Mouse (Mus musculus): Measurements from ENCODE around the gene Frmd4a. TPM values are rescaled to one million over a fixed set of nuclear protein-coding genes. Genes with fewer than 3 reads are reported as not detected.
A peak's percentile ranks its signal among the peaks of the same experiment; 100 is the strongest.

Frmd4a gene
- polyA plus RNA-seq, 1 experiment from 2014 or later, result 56.0 TPM

- no peaks in the 10 kb centered on the region for H3K27me3 ChIP-seq (ENCODE audit: control insufficient read depth, insufficient read depth, low read depth, low read length)
These were observed 152.2 kb downstream of the Frmd4a start for GRCm38 (mm10) chr2:4169726-4170125.

GRCm38 (mm10) chr2:4170189-4170588, 152.7 kb downstream of the Frmd4a start:
- no peaks in the 10 kb centered on the region for H3K9me3 ChIP-seq (replicated peaks; ENCODE audit: control insufficient read depth, low read length, poor library complexity, severe bottlenecking)
- H3K27me3 ChIP-seq (ENCODE audit: control insufficient read depth, insufficient read depth, low read depth, low read length), result no peaks in the 10 kb centered on the region
- peak overlapping the region; percentile 87 for H3K27ac ChIP-seq (ENCODE audit: low read length)
- H3K4me2 ChIP-seq (ENCODE audit: low read length), result peak overlapping the region; percentile 38
- no peaks in the 10 kb centered on the region for H3K36me3 ChIP-seq (ENCODE audit: control insufficient read depth, insufficient read depth, low read length)
- 0 out of 2 replicates have a peak overlapping the region, but pooled peaks have one; percentile 31 for H3K9ac ChIP-seq (ENCODE audit: low read depth, low read length)
- WGBS, result 55% methylated on average over 4 of the region's 4 CpGs
- ATAC-seq, result peak; percentile 66
- H3K4me1 ChIP-seq (ENCODE audit: control insufficient read depth, insufficient read depth, low read length), result peaks cover 20% of the 10 kb centered on the region
- no peak overlapping the region for H3K4me3 ChIP-seq (ENCODE audit: low read depth, low read length)

More at GRCm38 (mm10) chr2:4169726-4170125, 152.2 kb downstream of the Frmd4a start:
- 0 out of 2 replicates have a peak overlapping the region, but pooled peaks have one; percentile 31 for H3K9ac ChIP-seq (ENCODE audit: low read depth, low read length)
- no peaks in the 10 kb centered on the region for H3K36me3 ChIP-seq (ENCODE audit: control insufficient read depth, insufficient read depth, low read length)
- H3K4me3 ChIP-seq (ENCODE audit: low read depth, low read length), result 0 out of 2 replicates have a peak overlapping the region, but pooled peaks have one; percentile 1
- peak overlapping the region; percentile 38 for H3K4me2 ChIP-seq (ENCODE audit: low read length)
- 21% methylated on average over 10 of the region's 10 CpGs for WGBS
- no peaks in the 10 kb centered on the region for H3K9me3 ChIP-seq (replicated peaks; ENCODE audit: control insufficient read depth, low read length, poor library complexity, severe bottlenecking)
- H3K4me1 ChIP-seq (ENCODE audit: control insufficient read depth, insufficient read depth, low read length), result peaks cover 20% of the 10 kb centered on the region
- H3K27ac ChIP-seq (ENCODE audit: low read length), result peak overlapping the region; percentile 87
- ATAC-seq, result peak; percentile 90

- H3K4me3 ChIP-seq (ENCODE audit: low read depth, low read length), result no peak overlapping the region
- no peaks in the 10 kb centered on the region for H3K9me3 ChIP-seq (replicated peaks; ENCODE audit: control insufficient read depth, low read length, poor library complexity, severe bottlenecking)
- ATAC-seq, result no peak
- WGBS, result 81% methylated on average over 8 of the region's 8 CpGs
- H3K27me3 ChIP-seq (ENCODE audit: control insufficient read depth, insufficient read depth, low read depth, low read length), result no peaks in the 10 kb centered on the region
- H3K4me1 ChIP-seq (ENCODE audit: control insufficient read depth, insufficient read depth, low read length), result peaks cover 4% of the 10 kb centered on the region; the same call in 1 of the 2 replicates
- no peak overlapping the region for H3K27ac ChIP-seq (ENCODE audit: low read length)
- no peak overlapping the region for H3K9ac ChIP-seq (ENCODE audit: low read depth, low read length)
- no peak overlapping the region for H3K4me2 ChIP-seq (ENCODE audit: low read length)
- H3K36me3 ChIP-seq (ENCODE audit: control insufficient read depth, insufficient read depth, low read length), result no peaks in the 10 kb centered on the region
These were observed 167.5 kb downstream of the Frmd4a start for GRCm38 (mm10) chr2:4184991-4185390.

GRCm38 (mm10) chr2:4187521-4187920, 170.0 kb downstream of the Frmd4a start:
- no peak overlapping the region for H3K9ac ChIP-seq (ENCODE audit: low read depth, low read length)
- WGBS, result 67% methylated on average over 4 of the region's 4 CpGs
- H3K4me1 ChIP-seq (ENCODE audit: control insufficient read depth, insufficient read depth, low read length), result peaks cover 4% of the 10 kb centered on the region; the same call in 1 of the 2 replicates
- no peak overlapping the region for H3K27ac ChIP-seq (ENCODE audit: low read length)
- H3K27me3 ChIP-seq (ENCODE audit: control insufficient read depth, insufficient read depth, low read depth, low read length), result no peaks in the 10 kb centered on the region
- no peaks in the 10 kb centered on the region for H3K9me3 ChIP-seq (replicated peaks; ENCODE audit: control insufficient read depth, low read length, poor library complexity, severe bottlenecking)
- no peak for ATAC-seq
- no peaks in the 10 kb centered on the region for H3K36me3 ChIP-seq (ENCODE audit: control insufficient read depth, insufficient read depth, low read length)
- no peak overlapping the region for H3K4me2 ChIP-seq (ENCODE audit: low read length)
- H3K4me3 ChIP-seq (ENCODE audit: low read depth, low read length), result no peak overlapping the region

- Histone ChIP-seq H3K9me3 (replicated peaks; ENCODE audit: control insufficient read depth, low read length, poor library complexity, severe bottlenecking) (no peaks in the 10 kb centered on the region), H3K4me3 (ENCODE audit: low read depth, low read length) (no peak overlapping the region), H3K27ac (ENCODE audit: low read length) (no peak overlapping the region), H3K9ac (ENCODE audit: low read depth, low read length) (no peak overlapping the region), H3K27me3 (ENCODE audit: control insufficient read depth, insufficient read depth, low read depth, low read length) (no peaks in the 10 kb centered on the region), H3K36me3 (ENCODE audit: control insufficient read depth, insufficient read depth, low read length) (no peaks in the 10 kb centered on the region), H3K4me1 (ENCODE audit: control insufficient read depth, insufficient read depth, low read length) (peaks cover 5% of the 10 kb centered on the region; the same call in 1 of the 2 replicates), H3K4me2 (ENCODE audit: low read length) (no peak overlapping the region)
- ATAC-seq, result peak; percentile 39
- WGBS, result 26% methylated on average over 3 of the region's 3 CpGs
These were observed 170.8 kb downstream of the Frmd4a start for GRCm38 (mm10) chr2:4188303-4188702.

- no peak for ATAC-seq
- peaks cover 16% of the 10 kb centered on the region for H3K4me1 ChIP-seq (ENCODE audit: control insufficient read depth, insufficient read depth, low read length)
- 80% methylated on average over 3 of the region's 3 CpGs for WGBS
- no peaks in the 10 kb centered on the region for H3K27me3 ChIP-seq (ENCODE audit: control insufficient read depth, insufficient read depth, low read depth, low read length)
- no peaks in the 10 kb centered on the region for H3K9me3 ChIP-seq (replicated peaks; ENCODE audit: control insufficient read depth, low read length, poor library complexity, severe bottlenecking)
- H3K27ac ChIP-seq (ENCODE audit: low read length), result no peak overlapping the region
- H3K4me3 ChIP-seq (ENCODE audit: low read depth, low read length), result no peak overlapping the region
- H3K36me3 ChIP-seq (ENCODE audit: control insufficient read depth, insufficient read depth, low read length), result no peaks in the 10 kb centered on the region
- no peak overlapping the region for H3K9ac ChIP-seq (ENCODE audit: low read depth, low read length)
- H3K4me2 ChIP-seq (ENCODE audit: low read length), result no peak overlapping the region
These were observed 172.8 kb downstream of the Frmd4a start for GRCm38 (mm10) chr2:4190345-4190744.

- H3K4me1 ChIP-seq (ENCODE audit: control insufficient read depth, insufficient read depth, low read length), result peaks cover 16% of the 10 kb centered on the region
- no peak overlapping the region for H3K4me3 ChIP-seq (ENCODE audit: low read depth, low read length)
- WGBS, result 44% methylated on average over 5 of the region's 5 CpGs
- H3K4me2 ChIP-seq (ENCODE audit: low read length), result no peak overlapping the region
- no peaks in the 10 kb centered on the region for H3K36me3 ChIP-seq (ENCODE audit: control insufficient read depth, insufficient read depth, low read length)
- H3K9me3 ChIP-seq (replicated peaks; ENCODE audit: control insufficient read depth, low read length, poor library complexity, severe bottlenecking), result no peaks in the 10 kb centered on the region
- ATAC-seq, result no peak
- H3K27me3 ChIP-seq (ENCODE audit: control insufficient read depth, insufficient read depth, low read depth, low read length), result no peaks in the 10 kb centered on the region
- H3K27ac ChIP-seq (ENCODE audit: low read length), result no peak overlapping the region
- no peak overlapping the region for H3K9ac ChIP-seq (ENCODE audit: low read depth, low read length)
These were observed 173.5 kb downstream of the Frmd4a start for GRCm38 (mm10) chr2:4190995-4191394.

GRCm38 (mm10) chr2:4193206-4193605, 175.7 kb downstream of the Frmd4a start:
- Histone ChIP-seq H3K27me3 (ENCODE audit: control insufficient read depth, insufficient read depth, low read depth, low read length) (no peaks in the 10 kb centered on the region), H3K36me3 (ENCODE audit: control insufficient read depth, insufficient read depth, low read length) (no peaks in the 10 kb centered on the region), H3K9ac (ENCODE audit: low read depth, low read length) (no peak overlapping the region), H3K4me2 (ENCODE audit: low read length) (no peak overlapping the region), H3K4me3 (ENCODE audit: low read depth, low read length) (no peak overlapping the region), H3K4me1 (ENCODE audit: control insufficient read depth, insufficient read depth, low read length) (peaks cover 14% of the 10 kb centered on the region), H3K9me3 (replicated peaks; ENCODE audit: control insufficient read depth, low read length, poor library complexity, severe bottlenecking) (no peaks in the 10 kb centered on the region), H3K27ac (ENCODE audit: low read length) (no peak overlapping the region)
- ATAC-seq, result no peak

- 41% methylated on average over 9 of the region's 9 CpGs for WGBS
These were observed 177.0 kb downstream of the Frmd4a start for GRCm38 (mm10) chr2:4194324-4195014.

More at GRCm38 (mm10) chr2:4194324-4195014, 177.0 kb downstream of the Frmd4a start:
- peak overlapping the region; percentile 4; the same call in 1 of the 2 replicates for H3K27ac ChIP-seq (ENCODE audit: low read length)
- ATAC-seq, result peak; percentile 66; the same call in 1 of the 2 replicates
- H3K9ac ChIP-seq (ENCODE audit: low read depth, low read length), result no peak overlapping the region
- no peaks in the 10 kb centered on the region for H3K27me3 ChIP-seq (ENCODE audit: control insufficient read depth, insufficient read depth, low read depth, low read length)
- no peak overlapping the region for H3K4me2 ChIP-seq (ENCODE audit: low read length)
- peaks cover 12% of the 10 kb centered on the region for H3K4me1 ChIP-seq (ENCODE audit: control insufficient read depth, insufficient read depth, low read length)
- H3K9me3 ChIP-seq (replicated peaks; ENCODE audit: control insufficient read depth, low read length, poor library complexity, severe bottlenecking), result no peaks in the 10 kb centered on the region
- no peak overlapping the region for H3K4me3 ChIP-seq (ENCODE audit: low read depth, low read length)
- H3K36me3 ChIP-seq (ENCODE audit: control insufficient read depth, insufficient read depth, low read length), result no peaks in the 10 kb centered on the region

Data from midbrain, embryonic 16.5 days (tissue).